8 mouse cellular contexts compared by ENCODE assay signal in the genomic region with DNA sequence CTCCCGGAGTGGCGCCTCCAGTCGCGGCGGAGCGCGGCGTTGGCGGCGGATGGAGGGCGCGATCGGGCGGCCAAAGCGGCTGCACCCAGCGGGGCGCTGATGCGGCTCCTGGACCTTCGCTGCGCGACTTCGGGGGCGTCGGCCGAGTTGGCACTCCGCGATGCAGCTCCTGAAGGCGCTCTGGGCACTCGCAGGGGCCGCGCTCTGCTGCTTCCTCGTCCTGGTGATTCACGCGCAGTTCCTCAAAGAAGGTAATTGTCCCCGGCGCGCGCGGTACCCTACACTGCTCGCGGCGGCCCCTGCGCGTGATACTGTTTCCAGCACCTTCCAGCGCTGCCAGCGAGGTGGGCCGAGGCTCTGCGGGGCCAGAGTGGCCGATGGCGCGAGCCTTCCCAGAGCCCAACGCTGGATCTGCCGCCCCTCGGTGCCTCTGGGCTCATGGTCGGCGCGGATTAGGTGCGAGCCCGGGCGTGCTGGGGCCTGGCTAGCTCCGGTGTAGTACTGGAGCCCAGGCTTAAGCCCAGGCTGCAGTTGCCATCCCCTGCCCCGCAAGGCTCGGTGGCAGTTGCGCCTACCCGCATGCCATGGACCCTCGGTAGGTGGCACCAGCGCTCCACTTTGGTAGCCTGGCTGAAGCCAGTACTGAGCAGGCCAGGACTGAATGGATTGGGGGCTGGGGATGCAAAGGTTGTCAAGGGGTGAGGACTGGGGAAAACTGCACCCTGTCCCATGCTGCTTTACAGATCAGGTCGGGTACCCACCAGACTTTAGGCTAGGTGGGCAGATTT.
DNase-seq lines count a peak whose midpoint lies in the region; ATAC-seq and TF ChIP-seq lines count a peak whose summit lies in the region.

No protein-coding gene starts in this region.

- TF ChIP-seq CTCF in thymus, adult 2 months (IDR thresholded peaks at IDR 0.05; ENCODE audit: borderline replicate concordance, control insufficient read depth, extremely low read depth, insufficient read depth, low read length, poor library complexity), result no peak
- TF ChIP-seq CTCF in heart, postnatal 0 days (IDR thresholded peaks at IDR 0.05; ENCODE audit: low read depth), result peak; percentile 93

- no peaks in the 10 kb centered on the region; the same call in 1 of the 2 replicates for H3K27me3 ChIP-seq in thymus, adult 2 months (ENCODE audit: control insufficient read depth, insufficient read depth, low read length)
- H3K27me3 ChIP-seq in forebrain, embryonic 15.5 days, result no peaks in the 10 kb centered on the region
- H3K27me3 ChIP-seq in heart, postnatal 0 days (ENCODE audit: control insufficient read depth, insufficient read depth, low read length), result peaks cover 77% of the 10 kb centered on the region
- peaks cover 54% of the 10 kb centered on the region for H3K27me3 ChIP-seq in liver, embryonic 11.5 days (replicated peaks; ENCODE audit: control insufficient read depth, insufficient read depth, low read length)
- H3K27me3 ChIP-seq in neural tube, embryonic 12.5 days (replicated peaks), result no peaks in the 10 kb centered on the region

- no peaks in the 10 kb centered on the region for H3K9me3 ChIP-seq in forebrain, embryonic 15.5 days
- no peaks in the 10 kb centered on the region for H3K9me3 ChIP-seq in heart, postnatal 0 days (replicated peaks; ENCODE audit: control insufficient read depth, low read length)
- no peaks in the 10 kb centered on the region for H3K9me3 ChIP-seq in liver, embryonic 11.5 days (ENCODE audit: control insufficient read depth, low read length)
- no peaks in the 10 kb centered on the region for H3K9me3 ChIP-seq in neural tube, embryonic 12.5 days

- peak overlapping the region; percentile 75 for H3K9ac ChIP-seq in forebrain, embryonic 15.5 days (replicated peaks)
- peak overlapping the region; percentile 56; the same call in 1 of the 2 replicates for H3K9ac ChIP-seq in heart, postnatal 0 days (replicated peaks; ENCODE audit: low read depth, low read length)
- no peak overlapping the region for H3K9ac ChIP-seq in liver, embryonic 11.5 days (ENCODE audit: low read depth, low read length)
- H3K9ac ChIP-seq in neural tube, embryonic 12.5 days, result peak overlapping the region; percentile 89

- no peak for TF ChIP-seq POLR2A in thymus, adult 2 months (IDR thresholded peaks at IDR 0.05; ENCODE audit: control insufficient read depth, extremely low read depth, insufficient read depth, low read length, poor library complexity)

- no peak for TF ChIP-seq EP300 in heart, postnatal 0 days (IDR thresholded peaks at IDR 0.05; ENCODE audit: low read depth)

- H3K27ac ChIP-seq in thymus, adult 2 months (ENCODE audit: control insufficient read depth, insufficient read depth, low read length), result no peak overlapping the region
- peak overlapping the region; percentile 88 for H3K27ac ChIP-seq in forebrain, embryonic 15.5 days (replicated peaks)
- H3K27ac ChIP-seq in heart, postnatal 0 days (ENCODE audit: low read depth), result no peak overlapping the region
- H3K27ac ChIP-seq in liver, embryonic 11.5 days (ENCODE audit: low read depth, low read length), result no peak overlapping the region
- no peak overlapping the region for H3K27ac ChIP-seq in neural tube, embryonic 12.5 days

- H3K4me3 ChIP-seq in thymus, adult 2 months (ENCODE audit: control insufficient read depth, insufficient read depth, low read length), result no peak overlapping the region
- H3K4me3 ChIP-seq in forebrain, embryonic 15.5 days, result peak overlapping the region; percentile 60
- peak overlapping the region; percentile 67 for H3K4me3 ChIP-seq in heart, postnatal 0 days (ENCODE audit: low read depth, low read length)
- peak overlapping the region; percentile 53 for H3K4me3 ChIP-seq in liver, embryonic 11.5 days (ENCODE audit: low read depth, low read length)
- peak overlapping the region; percentile 79 for H3K4me3 ChIP-seq in neural tube, embryonic 12.5 days

- no peaks in the 10 kb centered on the region; the same call in 1 of the 2 replicates for H3K4me1 ChIP-seq in thymus, adult 2 months (replicated peaks; ENCODE audit: control insufficient read depth, insufficient read depth, low read length)
- H3K4me1 ChIP-seq in forebrain, embryonic 15.5 days, result peaks cover 44% of the 10 kb centered on the region
- 0 out of 2 replicates have a peak, but pooled peaks cover 5% of the 10 kb centered on the region for H3K4me1 ChIP-seq in heart, postnatal 0 days (ENCODE audit: control insufficient read depth, insufficient read depth)
- no peaks in the 10 kb centered on the region; the same call in 1 of the 2 replicates for H3K4me1 ChIP-seq in liver, embryonic 11.5 days (replicated peaks; ENCODE audit: control insufficient read depth, insufficient read depth, low read length)
- H3K4me1 ChIP-seq in neural tube, embryonic 12.5 days, result peaks cover 32% of the 10 kb centered on the region

- peak overlapping the region; percentile 94 for H3K4me2 ChIP-seq in forebrain, embryonic 15.5 days (replicated peaks)
- H3K4me2 ChIP-seq in heart, postnatal 0 days (ENCODE audit: low read depth, low read length), result peak overlapping the region; percentile 98
- H3K4me2 ChIP-seq in liver, embryonic 11.5 days, result peak overlapping the region; percentile 76
- peak overlapping the region; percentile 96 for H3K4me2 ChIP-seq in neural tube, embryonic 12.5 days (replicated peaks)

- 3% methylated on average over 68 of the region's 68 CpGs for WGBS in thymus, adult 2 months
- WGBS in forebrain, embryonic 15.5 days, result 0% methylated on average over 67 of the region's 68 CpGs
- WGBS in heart, postnatal 0 days, result under 1% methylated on average over 51 of the region's 68 CpGs
- under 1% methylated on average over 55 of the region's 68 CpGs for WGBS in liver, embryonic 11.5 days
- under 1% methylated on average over 68 of the region's 68 CpGs for WGBS in neural tube, embryonic 12.5 days

- ATAC-seq in forebrain, embryonic 15.5 days (replicated peaks), result peak; percentile 87
- ATAC-seq in heart, postnatal 0 days (ENCODE audit: insufficient read depth, low read depth), result peak; percentile 74
- ATAC-seq in liver, embryonic 11.5 days (replicated peaks; ENCODE audit: low FRiP score), result peak; percentile 50
- ATAC-seq in neural tube, embryonic 12.5 days (ENCODE audit: low FRiP score, low read depth), result peak; percentile 83

- DNase-seq in thymus, postnatal 4 days, result peak; percentile 39
- no peak for DNase-seq in thymus, adult 2 months
- DNase-seq in heart, postnatal 0 days (ENCODE audit: low spot score), result peak; percentile 40
- peak; percentile 88 to 90 for DNase-seq in kidney, postnatal 25 days
- peak; percentile 77 for DNase-seq in liver, embryonic 11.5 days (ENCODE audit: low spot score)
- peak; percentile 74 for DNase-seq in urinary bladder, adult 2 months (ENCODE audit: low spot score)

- H3K36me3 ChIP-seq in thymus, adult 2 months (ENCODE audit: control insufficient read depth, insufficient read depth, low read length), result no peaks in the 10 kb centered on the region
- no peaks in the 10 kb centered on the region for H3K36me3 ChIP-seq in forebrain, embryonic 15.5 days
- no peaks in the 10 kb centered on the region for H3K36me3 ChIP-seq in heart, postnatal 0 days (replicated peaks; ENCODE audit: control insufficient read depth, insufficient read depth, low read length)
- no peaks in the 10 kb centered on the region for H3K36me3 ChIP-seq in liver, embryonic 11.5 days (ENCODE audit: control insufficient read depth, insufficient read depth, low read length)
- H3K36me3 ChIP-seq in neural tube, embryonic 12.5 days, result no peaks in the 10 kb centered on the region
